Mouse (Mus musculus) lung, embryonic 14.5 days (tissue): Measurements from ENCODE around the gene Rtf1. TPM values are rescaled to one million over a fixed set of nuclear protein-coding genes. Genes with fewer than 3 reads are reported as not detected.

ENCODE experiments used
- ATAC-seq: fragments of 200-750 bp; cut with Nextera tagmentation; 2 replicates; pipeline ENCODE4 v1.8.0; 2017; ENCODE audit warnings: mild to moderate bottlenecking, moderate TSS enrichment, moderate library complexity; ENCODE audit not compliant: insufficient read depth
- DNase-seq: peaks from one replicate; pipeline ENCODE4 v3.0.0-alpha.2; 2015
- H3K27ac ChIP-seq: fragments of 300-500 bp; sonication (generic); 2 replicates; pipeline ENCODE4 v1.5.1; 2014; ENCODE audit warnings: low read depth, mild to moderate bottlenecking, moderate library complexity
- H3K27me3 ChIP-seq: fragments of 300-500 bp; sonication (generic); 2 replicates; pipeline ENCODE4 v1.6.1; 2014; ENCODE audit warnings: low read length, control low read depth; ENCODE audit not compliant: insufficient read depth
- H3K36me3 ChIP-seq: fragments of 300-500 bp; sonication (generic); 2 replicates; pipeline ENCODE4 v1.6.1; 2014; ENCODE audit warnings: control low read depth; ENCODE audit not compliant: insufficient read depth
- H3K4me1 ChIP-seq: fragments of 300-500 bp; sonication (generic); 2 replicates; pipeline ENCODE4 v1.6.1; 2014; ENCODE audit warnings: antibody characterized with exemption, control low read depth; ENCODE audit not compliant: insufficient read depth
- H3K4me2 ChIP-seq: fragments of 300-500 bp; sonication (generic); 2 replicates; pipeline ENCODE4 v1.6.1; 2014; ENCODE audit warnings: mild to moderate bottlenecking
- H3K4me3 ChIP-seq: fragments of 300-500 bp; sonication (generic); 2 replicates; pipeline ENCODE4 v1.5.1; 2014; ENCODE audit warnings: low read depth, low read length
- H3K9ac ChIP-seq: fragments of 300-500 bp; sonication (generic); 2 replicates; pipeline ENCODE4 v1.6.1; 2014
- H3K9me3 ChIP-seq: fragments of 300-500 bp; sonication (generic); 2 replicates; pipeline ENCODE4 v1.6.1; 2016; ENCODE audit warnings: low read depth, low read length, control low read depth
- CTCF ChIP-seq: IDR thresholded peaks from 2 replicates; pipeline ENCODE4 v1.5.1; 2016; ENCODE audit warnings: antibody characterized with exemption, low read depth
- WGBS: fragments of 180-500 bp; shearing (Covaris S2); extraction: QIAGEN DNeasy Blood & Tissue Kit; methylation state at CpG from one replicate; pipeline ENCODE4 v1.1.7; 2014; 5-methylcytosine and 5-hydroxymethylcytosine counted together
- polyA plus RNA-seq: library from polyadenylated mRNA; unstranded; fragments of >200 nt; fragmentation: Nextera tagmentation; extraction: Ambion mirVana; gene quantifications from 2 replicates; pipeline ENCODE4 v1.2.1, GENCODE M21; 2014

Rtf1 gene
- polyA plus RNA-seq, 1 experiment from 2014 or later = 28.0 TPM

DNA sequence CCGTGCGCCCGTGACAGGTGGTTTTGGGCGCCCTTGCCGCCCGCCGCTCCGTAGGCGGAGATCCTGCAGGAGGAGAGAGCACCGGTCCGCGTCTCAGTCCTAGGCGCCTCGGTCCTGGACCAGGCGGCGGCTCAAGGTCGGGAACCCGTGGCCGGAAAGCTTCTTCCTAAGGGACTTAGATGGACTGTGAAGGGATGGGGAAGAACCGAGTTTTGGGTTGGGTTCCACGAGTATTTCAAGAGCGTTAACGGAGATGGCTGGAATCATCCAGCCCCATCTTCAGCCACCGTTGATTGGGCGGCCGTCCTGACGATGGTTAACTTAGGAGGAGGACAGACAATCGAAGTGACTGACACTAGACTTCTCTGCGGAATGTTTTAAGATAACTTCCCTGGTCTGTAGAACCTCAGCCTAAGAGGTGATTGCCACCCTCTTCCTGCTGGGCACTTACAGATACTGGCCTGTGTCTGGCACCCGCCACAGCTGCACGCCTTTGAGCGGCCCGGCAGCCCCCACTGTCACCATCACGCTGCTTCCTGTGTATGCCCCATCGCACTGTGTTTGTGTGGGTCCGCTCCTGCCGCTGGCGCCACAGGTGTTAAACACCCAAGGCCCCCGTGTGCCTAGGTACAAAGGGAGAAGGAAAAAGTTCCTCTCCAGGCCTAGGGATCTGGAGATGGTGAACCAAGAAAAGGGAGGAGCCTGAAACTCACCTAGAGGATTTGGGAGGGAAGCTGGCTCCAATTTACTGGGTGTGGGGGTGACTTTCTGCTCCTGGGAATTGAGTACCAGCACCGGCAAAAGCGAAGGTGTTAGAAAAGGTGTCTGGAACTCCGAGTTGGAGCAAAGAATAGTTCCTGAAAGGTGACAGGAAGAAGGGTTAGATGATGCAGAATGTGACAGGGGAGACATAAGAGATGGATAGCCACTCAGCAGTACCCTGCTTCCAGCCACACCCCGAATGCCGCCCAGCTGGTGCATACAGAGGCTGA, 84.3 kb downstream of the Rtf1 start:
- Histone ChIP-seq H3K27ac (no peak overlapping the region), H3K9me3 (no peaks in the 10 kb centered on the region), H3K4me1 (no peaks in the 10 kb centered on the region), H3K4me3 (peak overlapping the region; percentile 59), H3K9ac (peak overlapping the region; percentile 46), H3K36me3 (peaks cover 7% of the 10 kb centered on the region), H3K27me3 (peaks cover 47% of the 10 kb centered on the region), H3K4me2 (peak overlapping the region; percentile 98)
- WGBS = 3% methylated on average over 44 of the region's 44 CpGs
- ATAC-seq = no peak
- DNase-seq = no peak
- no peak for TF ChIP-seq CTCF

DNA sequence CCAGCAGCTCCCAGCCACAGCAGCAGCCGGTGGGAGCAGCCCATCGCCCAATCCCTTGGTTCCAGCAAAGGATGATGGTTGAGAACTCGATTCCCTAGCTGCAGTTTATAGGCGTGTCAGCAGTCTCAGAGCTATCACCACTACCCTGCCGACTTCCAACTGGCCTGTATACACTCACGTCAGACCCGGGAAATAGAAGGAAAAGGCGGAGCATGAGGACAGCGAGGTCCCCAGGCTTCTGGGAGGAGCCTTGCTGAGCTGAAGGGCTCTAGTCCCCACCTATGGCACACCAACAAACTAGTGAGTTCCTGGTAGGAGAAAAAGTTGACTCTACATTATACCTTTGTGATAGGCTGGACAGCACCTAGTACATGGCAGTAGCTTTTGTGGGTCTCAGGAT, 85.4 kb downstream of the Rtf1 start, which contains the start of gene Ltk:
TSS of gene Ltk (minus strand) at position 181 of the 400 bp plus-strand sequence.
- no peak for TF ChIP-seq CTCF
- no peak for DNase-seq
- Histone ChIP-seq H3K9ac (no peak within 1 kb of the TSS), H3K36me3 (peaks cover 15% of the 10 kb centered on the region), H3K27ac (no peak within 1 kb of the TSS), H3K4me1 (no peaks in the 10 kb centered on the region), H3K9me3 (no peaks in the 10 kb centered on the region), H3K4me3 (peak within 1 kb of the TSS; percentile 59; the same call in 1 of the 2 replicates), H3K4me2 (no peak within 1 kb of the TSS), H3K27me3 (peaks cover 47% of the 10 kb centered on the region)
- 11% methylated on average over 9 of the region's 9 CpGs for WGBS
- ATAC-seq = no peak

GRCm38 (mm10) chr2:119762276-119762675, 87.4 kb downstream of the Rtf1 start:
- H3K27ac ChIP-seq = no peak overlapping the region
- peaks cover 35% of the 10 kb centered on the region for H3K27me3 ChIP-seq
- H3K4me1 ChIP-seq = no peaks in the 10 kb centered on the region
- WGBS = 69% methylated on average over 1 of the region's 1 CpGs
- ATAC-seq (no peak), DNase-seq (no peak)
- H3K9me3 ChIP-seq = no peaks in the 10 kb centered on the region
- TF ChIP-seq CTCF = no peak
- no peak overlapping the region for H3K4me2 ChIP-seq
- peaks cover 28% of the 10 kb centered on the region for H3K36me3 ChIP-seq
- H3K4me3 ChIP-seq = no peak overlapping the region
- H3K9ac ChIP-seq = no peak overlapping the region

DNA sequence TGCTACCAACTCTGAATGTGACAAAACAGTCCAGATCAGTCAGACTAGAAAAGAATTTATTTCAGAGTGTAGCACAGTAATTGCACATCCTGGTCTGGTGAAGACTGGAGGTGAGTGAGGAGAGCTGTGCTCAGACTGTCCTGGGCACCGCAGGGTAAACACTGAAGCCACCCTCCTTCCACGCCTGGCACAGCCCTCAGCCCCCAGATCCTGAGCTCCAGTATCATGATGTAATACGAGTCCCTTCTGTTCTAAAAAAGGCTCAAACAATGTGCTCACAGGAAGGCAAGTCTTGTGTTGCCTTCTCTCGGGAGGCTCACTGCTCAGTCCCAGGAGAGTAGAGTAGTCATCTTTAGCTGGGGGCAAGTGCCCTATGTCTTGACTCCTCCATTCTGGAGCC, 89.1 kb downstream of the Rtf1 start:
- ATAC-seq (no peak), DNase-seq (no peak)
- Histone ChIP-seq H3K4me2 (no peak overlapping the region), H3K4me1 (no peaks in the 10 kb centered on the region), H3K27me3 (peaks cover 18% of the 10 kb centered on the region), H3K36me3 (peaks cover 39% of the 10 kb centered on the region), H3K4me3 (no peak overlapping the region), H3K27ac (no peak overlapping the region), H3K9me3 (no peaks in the 10 kb centered on the region), H3K9ac (no peak overlapping the region)
- 76% methylated on average over 4 of the region's 4 CpGs for WGBS
- no peak for TF ChIP-seq CTCF

DNA sequence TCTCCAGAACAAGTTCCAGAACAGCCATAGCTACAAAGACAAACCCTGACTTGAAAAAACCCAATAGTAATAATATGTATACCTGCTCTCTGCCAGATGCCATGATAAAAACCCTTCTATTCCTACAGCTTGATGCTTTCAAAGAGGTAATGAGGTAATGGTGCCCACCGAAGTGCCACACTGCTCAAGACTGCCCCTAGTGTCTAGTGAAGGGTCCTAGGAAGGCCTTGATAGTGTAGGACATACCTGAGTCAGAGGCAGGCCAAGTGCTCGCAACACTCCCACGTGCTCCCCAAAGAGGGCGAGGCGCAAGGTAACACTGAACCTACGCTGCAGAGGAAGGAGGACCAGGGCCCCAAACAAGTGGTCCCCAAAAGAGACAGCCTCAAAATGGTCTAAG, 92.4 kb downstream of the Rtf1 start:
- H3K27me3 ChIP-seq = no peaks in the 10 kb centered on the region
- peaks cover 71% of the 10 kb centered on the region for H3K36me3 ChIP-seq
- H3K4me3 ChIP-seq = no peak overlapping the region
- no peak for DNase-seq
- TF ChIP-seq CTCF = peak; percentile 41
- no peak overlapping the region for H3K27ac ChIP-seq
- ATAC-seq = no peak
- H3K9ac ChIP-seq = no peak overlapping the region
- no peaks in the 10 kb centered on the region for H3K9me3 ChIP-seq
- H3K4me1 ChIP-seq = no peaks in the 10 kb centered on the region
- no peak overlapping the region for H3K4me2 ChIP-seq
- WGBS = 93% methylated on average over 6 of the region's 6 CpGs

Other genes starting within 250 kb of the Rtf1 start
- gene Ino80, start 197.4 kb upstream of the Rtf1 start, polyA plus RNA-seq = 6.7 and 6.9 TPM in 2 replicates
- 0.17 and 0.51 TPM in 2 replicates for gene Exd1, start 127.4 kb upstream of the Rtf1 start, polyA plus RNA-seq
- 57.3 and 58.9 TPM in 2 replicates for gene Chp1, start 127.4 kb upstream of the Rtf1 start, polyA plus RNA-seq
- gene Nusap1, start 56.8 kb upstream of the Rtf1 start, polyA plus RNA-seq = 83.9 and 84.5 TPM in 2 replicates
- 25.3 and 27.8 TPM in 2 replicates for gene Oip5, start 56.6 kb upstream of the Rtf1 start, polyA plus RNA-seq
- gene Ndufaf1, start 12.2 kb upstream of the Rtf1 start, polyA plus RNA-seq = 36.7 and 37.4 TPM in 2 replicates
- 1.3 TPM in 2 replicates for gene Itpka, start 67.3 kb downstream of the Rtf1 start, polyA plus RNA-seq
- gene Ltk, start 85.4 kb downstream of the Rtf1 start, polyA plus RNA-seq = 0.66 and 0.83 TPM in 2 replicates
- gene Rpap1, start 112.5 kb downstream of the Rtf1 start, polyA plus RNA-seq = 30.7 and 34.2 TPM in 2 replicates
- gene Tyro3, start 122.7 kb downstream of the Rtf1 start, polyA plus RNA-seq = 19.0 and 21.9 TPM in 2 replicates
- gene Mga, start 222.2 kb downstream of the Rtf1 start, polyA plus RNA-seq = 36.6 and 38.6 TPM in 2 replicates